Mouse (Mus musculus) lung, adult 2 months (tissue): Measurements from ENCODE around the gene Slc6a13.
A peak's percentile ranks its signal among the peaks of the same experiment; 100 is the strongest.

Experiments used
- CTCF ChIP-seq: fragments of 200-500 bp; IDR thresholded peaks from 2 replicates; pipeline ENCODE4 v1.5.1; 2011; ENCODE audit warnings: mild to moderate bottlenecking, low read length, control low read depth; ENCODE audit not compliant: insufficient read depth
- POLR2A ChIP-seq: fragments of 200-500 bp; IDR thresholded peaks from 2 replicates; pipeline ENCODE4 v1.6.1; 2011; ENCODE audit warnings: low read depth, mild to moderate bottlenecking, control low read depth, low read length, borderline replicate concordance; ENCODE audit errors: extremely low read depth

- TF ChIP-seq POLR2A (no peak), CTCF (peak; percentile 77)
These were observed 37.9 kb downstream of the Slc6a13 start for GRCm38 (mm10) chr6:121337770-121338518.
